Mouse (Mus musculus) thymus, postnatal 14 days (tissue): ENCODE results near the gene Serpinb6d.

Experiments
- DNase-seq: peaks from one replicate; pipeline ENCODE4 v3.0.0; 2021

Serpinb6d gene

DNA sequence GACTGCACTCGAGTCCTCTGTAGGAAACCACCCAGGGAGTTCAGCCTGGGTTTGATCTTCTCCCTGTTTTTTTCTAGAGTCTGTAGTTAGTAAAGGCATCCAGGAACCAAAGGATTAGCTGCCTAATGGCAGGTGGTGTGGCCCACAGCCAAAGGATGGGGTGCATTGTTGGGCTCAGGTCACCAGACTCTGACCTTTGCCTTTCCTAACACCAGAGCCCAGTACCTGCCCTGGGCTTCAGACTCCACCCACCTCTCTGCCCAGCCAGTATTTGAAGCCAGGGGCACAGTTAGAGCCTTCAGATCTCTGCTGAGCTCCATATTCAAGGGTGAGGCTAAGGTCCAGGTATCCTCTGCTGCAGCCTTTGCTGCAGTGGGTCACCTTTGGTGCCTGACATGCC, at the start of gene Serpinb6d:
Gene Serpinb6d, plus strand, starts transcription at position 301 of the 400 bp plus-strand sequence.
- no peak for DNase-seq

- no peak for DNase-seq
Observed at GRCm38 (mm10) chr13:33622921-33623320, 38.3 kb upstream of the Serpinb6d start.

DNA sequence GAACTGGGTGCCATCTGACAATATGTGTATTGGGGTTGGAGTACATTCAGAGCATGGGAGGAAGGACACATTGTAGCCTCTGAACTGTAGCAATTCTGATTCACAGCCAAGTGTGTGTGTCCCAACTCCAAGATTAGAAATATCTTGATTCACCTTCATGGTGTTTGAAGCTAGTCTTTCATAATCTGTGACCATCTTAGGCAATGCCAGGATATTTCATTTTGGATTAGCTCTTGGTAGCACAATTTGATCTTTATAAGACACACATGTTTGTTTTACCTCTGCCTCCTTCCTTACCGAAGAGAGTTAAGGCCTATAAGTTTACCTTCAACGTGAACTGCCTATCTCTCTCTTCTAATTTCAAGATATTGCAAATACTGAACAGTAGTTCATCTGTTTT, 18.7 kb upstream of the Serpinb6d start:
- DNase-seq: no peak

DNA sequence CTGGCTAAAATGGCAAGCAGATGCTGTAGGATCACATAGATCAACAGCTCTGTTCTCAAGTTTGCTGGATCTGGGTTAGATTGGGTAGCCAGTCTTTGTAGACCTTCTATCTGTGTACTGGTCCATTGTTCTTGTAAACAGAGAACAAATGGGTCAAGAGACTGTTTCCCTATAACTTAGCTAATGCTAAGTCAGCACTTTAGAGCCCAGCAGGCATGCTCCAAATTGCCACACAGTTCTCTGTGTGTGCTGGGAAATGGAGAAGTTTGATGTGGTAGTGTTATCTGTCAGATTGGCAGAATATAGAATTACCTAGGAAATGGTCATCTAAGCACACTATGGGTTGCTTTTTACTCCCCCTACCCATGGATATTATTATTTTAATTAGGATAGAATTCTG, 1.3 kb downstream of the Serpinb6d start:
- DNase-seq: no peak

DNA sequence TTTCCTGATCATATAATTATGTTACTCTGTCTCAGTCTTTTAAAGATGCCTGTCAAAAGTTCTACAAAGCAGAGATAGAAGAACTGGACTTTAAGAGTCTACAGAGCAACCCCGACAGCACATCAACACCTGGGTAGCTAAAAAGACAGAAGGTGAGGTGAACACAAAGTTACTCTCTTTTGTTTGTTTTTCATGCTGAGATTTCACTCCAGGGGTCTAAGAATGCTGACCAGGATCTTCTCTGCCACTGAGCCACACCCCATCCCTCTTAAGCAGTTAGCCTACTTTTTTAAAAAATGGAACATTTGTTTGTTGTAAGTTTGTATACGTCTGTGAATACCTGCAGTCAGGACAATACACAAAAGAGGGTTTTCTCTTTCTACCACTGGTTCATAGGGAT, 59.1 kb downstream of the Serpinb6d start:
- no peak for DNase-seq
